Mouse (Mus musculus): ENCODE results near the gene Prdm13. TPM values are rescaled to one million over a fixed set of nuclear protein-coding genes. Genes with fewer than 3 reads are reported as not detected.

Prdm13 gene
- total RNA-seq, 2 experiments from 2014 or later: not detected

- DNase-seq: no peak
- intact Hi-C loops (cut with DNase I): no loop called here
These were observed 6.7 kb downstream of the Prdm13 start for GRCm38 (mm10) chr4:21678975-21679623.

DNA sequence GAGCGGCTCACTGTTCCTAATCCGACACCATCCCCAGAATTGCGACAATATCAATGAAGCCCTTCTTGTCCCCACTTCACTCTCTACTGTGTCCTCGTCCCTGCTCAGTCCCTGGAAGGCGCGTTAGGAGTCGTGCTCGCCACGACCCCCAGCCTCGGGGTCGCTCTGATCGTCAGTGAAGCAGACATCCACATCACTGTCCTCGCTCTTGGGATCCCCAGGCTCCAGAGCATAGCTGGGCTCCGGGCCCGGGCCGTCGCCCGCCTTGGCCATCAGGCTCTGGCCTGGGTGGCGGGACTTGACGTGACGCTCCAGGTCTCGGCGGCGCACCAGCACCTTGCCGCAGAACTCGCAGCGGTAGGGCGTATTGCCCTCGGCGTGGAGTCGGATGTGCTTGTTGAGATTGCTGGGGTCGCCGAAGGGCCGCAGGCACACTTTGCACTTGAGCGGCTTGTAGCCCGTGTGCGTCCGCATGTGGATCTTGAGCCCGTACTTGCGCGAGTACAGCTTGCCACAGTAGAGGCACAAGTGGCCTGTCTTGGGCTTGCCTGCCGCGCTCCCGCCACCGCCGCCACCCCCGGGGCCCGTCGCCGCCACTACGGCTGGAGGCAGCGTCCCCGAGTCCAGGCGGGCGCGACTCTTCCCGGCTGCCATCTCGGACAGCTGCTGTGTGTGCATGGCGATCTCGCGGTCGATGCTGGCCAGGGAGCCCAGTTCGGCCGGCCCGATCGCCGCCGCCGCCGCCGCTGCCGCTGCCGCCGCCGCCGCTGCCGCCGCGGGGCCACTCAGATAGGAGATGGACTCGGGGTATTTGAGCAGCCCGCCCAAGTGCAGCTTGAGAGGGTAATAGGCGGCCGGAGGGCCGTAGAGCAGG, 7.4 kb downstream of the Prdm13 start:
- intact Hi-C loops (cut with DNase I): no loop called here
- DNase-seq: no peak

DNA sequence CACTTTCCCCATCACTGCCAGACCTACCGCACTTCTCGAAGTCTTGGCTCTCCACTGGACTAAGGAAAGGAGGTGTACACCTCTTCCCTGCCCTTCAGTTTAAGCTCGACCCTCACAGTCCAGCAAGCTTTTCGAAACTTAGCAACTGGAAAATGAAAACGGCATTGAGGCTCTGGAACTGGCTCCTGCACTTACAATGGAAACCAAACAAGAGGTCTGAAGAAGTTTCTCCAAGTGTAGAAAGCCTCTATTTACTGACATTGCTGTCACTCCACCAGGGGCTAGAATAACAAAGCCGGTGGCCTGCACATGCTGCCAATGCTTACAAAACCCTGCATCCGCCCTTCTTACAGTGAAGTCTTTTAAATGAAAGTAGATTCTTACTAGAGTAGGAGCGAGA, 11.1 kb downstream of the Prdm13 start:
- DNase-seq: no peak
- intact Hi-C loops (cut with DNase I): no loop called here

- DNase-seq: no peak
- intact Hi-C loops (cut with DNase I): no loop called here
These were observed 11.7 kb downstream of the Prdm13 start for GRCm38 (mm10) chr4:21674042-21674441.

DNA sequence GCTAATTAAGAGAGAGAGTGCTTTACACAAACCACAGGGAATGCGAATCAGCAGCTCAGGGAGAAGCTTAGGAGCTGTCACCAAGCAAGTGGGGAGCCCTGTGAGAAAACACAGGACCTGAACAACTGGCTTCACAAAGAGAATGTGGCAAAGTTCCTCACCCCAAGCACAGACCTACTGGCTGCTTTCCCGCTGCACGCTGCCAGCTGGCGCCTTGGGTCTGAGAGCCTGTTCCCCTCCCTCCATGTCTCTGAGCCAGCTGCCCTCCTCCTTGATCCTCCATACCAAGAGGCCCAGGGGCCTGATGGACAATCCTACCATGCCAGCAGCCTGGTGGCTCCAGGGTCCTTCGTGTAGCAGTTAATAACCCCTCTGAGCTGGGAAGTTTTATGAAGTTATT, 19.8 kb downstream of the Prdm13 start:
- DNase-seq: no peak
- intact Hi-C loops (cut with DNase I): no loop called here

DNA sequence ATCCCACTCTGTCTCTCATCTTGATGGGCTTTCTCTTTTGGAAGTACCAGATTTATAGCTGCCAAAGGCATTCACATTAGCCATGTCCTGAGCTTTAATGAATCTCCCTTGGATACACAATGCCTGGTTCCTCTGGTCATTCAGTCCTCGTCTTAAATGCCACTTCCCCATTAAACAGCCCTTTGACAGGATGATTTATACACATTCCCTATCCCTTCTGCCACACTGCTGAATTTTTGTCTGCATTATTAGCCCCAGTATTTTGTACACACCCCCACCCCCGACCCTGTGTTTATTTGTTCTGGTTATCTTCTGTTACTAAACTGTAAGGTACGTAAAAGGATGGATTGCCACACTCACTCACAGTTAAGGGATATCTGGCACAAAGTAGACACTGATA, 27.6 kb downstream of the Prdm13 start:
- DNase-seq: no peak
- intact Hi-C loops (cut with DNase I): no loop called here

DNA sequence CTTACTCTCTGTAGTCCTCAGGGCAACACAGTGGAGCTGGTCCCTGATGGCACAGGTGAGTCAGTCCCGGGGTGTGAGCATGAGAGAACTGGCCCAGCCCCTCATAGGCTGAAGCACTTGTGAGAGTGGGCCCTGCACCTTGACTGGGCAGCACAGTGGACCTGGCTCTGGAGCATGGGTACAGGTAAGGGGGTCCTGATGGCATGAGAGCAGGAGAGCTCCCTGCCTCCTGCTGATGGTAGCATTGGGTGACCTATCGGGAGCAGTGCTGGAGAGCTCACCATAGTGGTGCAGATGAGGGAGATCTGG, 56.5 kb downstream of the Prdm13 start:
- no peak for DNase-seq
- intact Hi-C loops (cut with DNase I): no loop called here

GRCm38 (mm10) chr4:21628367-21629274, 57.1 kb downstream of the Prdm13 start:
- intact Hi-C loops (cut with DNase I): no loop called here
- DNase-seq: no peak

Other genes with a start within 250 kb of the Prdm13 start
- gene Ccnc, start 41.7 kb upstream of the Prdm13 start, total RNA-seq (2021): 10 to 100 TPM; 10.3 to 10.5 TPM
- gene Usp45, start 81.2 kb upstream of the Prdm13 start, total RNA-seq (2021): 10 to 100 TPM; 16.2 to 18.9 TPM
- gene Tstd3, start 81.2 kb upstream of the Prdm13 start, total RNA-seq (2021): 10 to 100 TPM; 11.1 to 11.4 TPM
- gene Pnisr, start 161.6 kb upstream of the Prdm13 start, total RNA-seq (2021): 10 to 100 TPM; 34.2 to 38.9 TPM
- 10 to 100 TPM; 13.7 to 16.4 TPM for gene Coq3, start 193.7 kb upstream of the Prdm13 start, total RNA-seq (2021)
- gene Faxc, start 245.4 kb upstream of the Prdm13 start, total RNA-seq (2021): under 1 TPM; 0.54 to 0.81 TPM